Mouse (Mus musculus) forebrain, embryonic 14.5 days (tissue): ENCODE data around the gene Ppara. TPM values are rescaled to one million over a fixed set of nuclear protein-coding genes. Genes with fewer than 3 reads are reported as not detected.
"Not testable (repeated sequence)": the region's sequence is repeated elsewhere in the genome, so short reads cannot be mapped to it uniquely, and the experiment has no call there.

ENCODE experiments used
- ATAC-seq: fragments of 200-750 bp; cut with Nextera tagmentation; 2 replicates; pipeline ENCODE4 v1.8.0; 2017; ENCODE audit warnings: mild to moderate bottlenecking, moderate library complexity
- DNase-seq: peaks from one replicate; pipeline ENCODE4 v3.0.0-alpha.2; 2015; ENCODE audit warnings: low spot score
- H3K27ac ChIP-seq: fragments of 300-500 bp; sonication (generic); 2 replicates; pipeline ENCODE4 v1.5.1; 2014; ENCODE audit warnings: low read depth, mild to moderate bottlenecking, control low read depth, low read length, moderate library complexity
- H3K27me3 ChIP-seq: fragments of 300-500 bp; sonication (generic); replicated peaks from 2 replicates; pipeline ENCODE4 v1.6.1; 2014; ENCODE audit warnings: low read length, control low read depth, mixed read lengths; ENCODE audit not compliant: control insufficient read depth, insufficient read depth
- H3K36me3 ChIP-seq: fragments of 300-500 bp; sonication (generic); 2 replicates; pipeline ENCODE4 v1.6.1; 2014; ENCODE audit warnings: low read length, control low read depth; ENCODE audit not compliant: control insufficient read depth, insufficient read depth
- H3K4me1 ChIP-seq: fragments of 300-500 bp; sonication (generic); 2 replicates; pipeline ENCODE4 v1.6.1; 2014; ENCODE audit warnings: antibody characterized with exemption, low read length, control low read depth; ENCODE audit not compliant: control insufficient read depth, insufficient read depth
- H3K4me2 ChIP-seq: fragments of 300-500 bp; sonication (generic); 2 replicates; pipeline ENCODE4 v1.6.1; 2014; ENCODE audit warnings: mild to moderate bottlenecking, control low read depth, low read length
- H3K4me3 ChIP-seq: fragments of 300-500 bp; sonication (generic); 2 replicates; pipeline ENCODE4 v1.5.1; 2014; ENCODE audit warnings: low read depth, low read length, control low read depth
- H3K9ac ChIP-seq: fragments of 300-500 bp; sonication (generic); 2 replicates; pipeline ENCODE4 v1.6.1; 2014; ENCODE audit warnings: mild to moderate bottlenecking, low read length, control low read depth, moderate library complexity
- H3K9me3 ChIP-seq: fragments of 300-500 bp; sonication (generic); replicated peaks from 2 replicates; pipeline ENCODE4 v1.6.1; 2016; ENCODE audit warnings: low read length, control low read depth, mixed read lengths; ENCODE audit not compliant: control insufficient read depth
- WGBS: fragments of 180-500 bp; shearing (Covaris S2); extraction: QIAGEN DNeasy Blood & Tissue Kit; methylation state at CpG from one replicate; pipeline ENCODE4 v1.1.7; 2014; 5-methylcytosine and 5-hydroxymethylcytosine counted together
- polyA plus RNA-seq: library from polyadenylated mRNA; unstranded; fragments of >200 nt; fragmentation: Nextera tagmentation; extraction: Ambion mirVana; gene quantifications from 2 replicates; pipeline ENCODE4 v1.2.1, GENCODE M21; 2014

Ppara gene
- polyA plus RNA-seq, 1 experiment from 2014 or later, result 0.67 TPM

- no peaks in the 10 kb centered on the region for H3K9me3 ChIP-seq
- no peaks in the 10 kb centered on the region for H3K27me3 ChIP-seq
- no peak overlapping the region for H3K9ac ChIP-seq
- 95% methylated on average over 8 of the region's 8 CpGs for WGBS
- no peaks in the 10 kb centered on the region for H3K36me3 ChIP-seq
- DNase-seq (no peak), ATAC-seq (no peak)
- no peak overlapping the region for H3K4me3 ChIP-seq
- H3K4me1 ChIP-seq, result no peaks in the 10 kb centered on the region
- no peak overlapping the region for H3K27ac ChIP-seq
- H3K4me2 ChIP-seq, result no peak overlapping the region
These were observed 34.2 kb downstream of the Ppara start for GRCm38 (mm10) chr15:85768991-85769390.

DNA sequence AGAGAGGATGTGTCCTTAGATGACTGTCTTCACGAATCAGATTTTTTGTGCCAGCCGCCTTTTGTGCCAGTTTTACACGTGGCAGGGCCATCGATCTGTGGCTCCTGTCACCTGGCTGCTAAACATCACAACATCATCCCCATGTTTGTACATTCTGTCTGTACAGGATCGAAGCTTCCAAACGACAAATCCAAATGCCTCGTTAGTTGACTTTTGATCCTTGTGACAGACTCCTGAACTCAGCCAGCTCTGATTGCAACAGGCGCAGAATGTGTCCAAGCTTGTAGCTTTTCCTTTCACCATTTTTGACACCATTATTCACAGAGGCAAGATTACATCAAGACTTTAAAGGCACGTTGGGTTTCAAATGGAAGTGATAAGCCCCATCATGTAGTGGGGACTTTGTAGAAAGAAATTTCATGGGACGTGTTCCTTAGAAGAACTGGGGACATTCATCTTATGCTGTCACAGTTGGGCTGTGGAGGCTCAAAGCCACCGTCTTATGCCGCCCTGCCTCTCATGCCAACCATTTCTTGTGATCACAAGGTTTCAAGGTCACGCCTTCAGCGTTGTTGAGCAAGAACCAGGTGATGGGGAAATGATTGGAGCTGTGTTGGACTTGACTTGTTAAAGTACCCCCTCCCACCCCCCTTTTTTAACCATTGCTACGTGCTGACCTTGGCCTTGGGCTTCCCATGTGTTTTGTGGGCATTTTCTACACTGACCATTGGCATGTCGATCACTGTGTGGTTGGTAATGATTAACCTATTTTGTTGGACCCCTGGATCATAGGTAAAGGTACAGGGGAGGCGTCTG is 36.7 kb downstream of the Ppara start:
- no peaks in the 10 kb centered on the region for H3K27me3 ChIP-seq
- no peaks in the 10 kb centered on the region for H3K4me1 ChIP-seq
- no peak overlapping the region for H3K4me2 ChIP-seq
- H3K9me3 ChIP-seq, result no peaks in the 10 kb centered on the region
- H3K9ac ChIP-seq, result no peak overlapping the region
- ATAC-seq (no peak), DNase-seq (no peak)
- 82% methylated on average over 17 of the region's 17 CpGs for WGBS
- no peak overlapping the region for H3K4me3 ChIP-seq
- H3K36me3 ChIP-seq, result no peaks in the 10 kb centered on the region
- no peak overlapping the region for H3K27ac ChIP-seq

- DNase-seq, result no peak
- H3K4me1 ChIP-seq, result no peaks in the 10 kb centered on the region
- no peak for ATAC-seq
- H3K9me3 ChIP-seq, result no peaks in the 10 kb centered on the region
- no peak overlapping the region for H3K4me3 ChIP-seq
- H3K4me2 ChIP-seq, result no peak overlapping the region
- no peak overlapping the region for H3K9ac ChIP-seq
- no peaks in the 10 kb centered on the region for H3K27me3 ChIP-seq
- no peak overlapping the region for H3K27ac ChIP-seq
- WGBS, result 86% methylated on average over 11 of the region's 11 CpGs
- no peaks in the 10 kb centered on the region for H3K36me3 ChIP-seq
These were observed 37.5 kb downstream of the Ppara start for GRCm38 (mm10) chr15:85772146-85772740.

GRCm38 (mm10) chr15:85774419-85774818 is 39.6 kb downstream of the Ppara start:
- DNase-seq, result no peak
- H3K36me3 ChIP-seq, result no peaks in the 10 kb centered on the region
- H3K27ac ChIP-seq, result no peak overlapping the region
- WGBS, result 91% methylated on average over 9 of the region's 9 CpGs
- H3K4me1 ChIP-seq, result no peaks in the 10 kb centered on the region
- H3K27me3 ChIP-seq, result no peaks in the 10 kb centered on the region
- no peak overlapping the region for H3K9ac ChIP-seq
- no peak for ATAC-seq
- no peak overlapping the region for H3K4me3 ChIP-seq
- no peak overlapping the region for H3K4me2 ChIP-seq
- no peaks in the 10 kb centered on the region for H3K9me3 ChIP-seq

DNA sequence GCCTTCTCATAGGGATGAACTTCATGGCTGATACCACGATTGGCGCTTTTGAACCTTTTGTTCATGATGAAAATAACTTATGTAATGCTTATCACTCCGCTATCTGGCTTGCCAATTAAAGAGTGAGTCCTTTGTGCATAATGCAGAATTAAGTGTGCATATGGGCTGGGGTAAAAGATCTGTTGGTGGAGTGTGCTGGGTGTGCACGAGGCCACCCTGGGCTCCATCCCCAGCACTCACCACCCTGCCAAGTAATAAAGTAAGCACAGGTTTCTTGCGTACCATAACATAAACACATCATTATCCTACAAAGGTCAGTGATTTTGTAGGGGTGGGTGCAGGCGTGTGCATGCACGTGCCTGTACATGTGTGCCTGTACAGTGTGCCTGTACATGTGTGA is 40.2 kb downstream of the Ppara start:
- Histone ChIP-seq H3K4me1 (no peaks in the 10 kb centered on the region), H3K27me3 (no peaks in the 10 kb centered on the region), H3K9ac (no peak overlapping the region), H3K4me2 (no peak overlapping the region), H3K4me3 (no peak overlapping the region), H3K27ac (no peak overlapping the region), H3K36me3 (no peaks in the 10 kb centered on the region), H3K9me3 (no peaks in the 10 kb centered on the region)
- 85% methylated on average over 7 of the region's 7 CpGs for WGBS
- no peak for ATAC-seq
- DNase-seq, result no peak

GRCm38 (mm10) chr15:85776241-85776640 is 41.5 kb downstream of the Ppara start:
- WGBS, result 71% methylated on average over 2 of the region's 2 CpGs
- Histone ChIP-seq H3K27me3 (no peaks in the 10 kb centered on the region), H3K4me1 (no peaks in the 10 kb centered on the region), H3K36me3 (no peaks in the 10 kb centered on the region), H3K9me3 (no peaks in the 10 kb centered on the region), H3K27ac (no peak overlapping the region), H3K4me3 (no peak overlapping the region), H3K4me2 (no peak overlapping the region), H3K9ac (no peak overlapping the region)
- DNase-seq, result no peak
- ATAC-seq, result no peak

GRCm38 (mm10) chr15:85776771-85777170 is 42.0 kb downstream of the Ppara start:
- no peak overlapping the region for H3K4me2 ChIP-seq
- no peak for ATAC-seq
- 79% methylated on average over 5 of the region's 5 CpGs for WGBS

DNA sequence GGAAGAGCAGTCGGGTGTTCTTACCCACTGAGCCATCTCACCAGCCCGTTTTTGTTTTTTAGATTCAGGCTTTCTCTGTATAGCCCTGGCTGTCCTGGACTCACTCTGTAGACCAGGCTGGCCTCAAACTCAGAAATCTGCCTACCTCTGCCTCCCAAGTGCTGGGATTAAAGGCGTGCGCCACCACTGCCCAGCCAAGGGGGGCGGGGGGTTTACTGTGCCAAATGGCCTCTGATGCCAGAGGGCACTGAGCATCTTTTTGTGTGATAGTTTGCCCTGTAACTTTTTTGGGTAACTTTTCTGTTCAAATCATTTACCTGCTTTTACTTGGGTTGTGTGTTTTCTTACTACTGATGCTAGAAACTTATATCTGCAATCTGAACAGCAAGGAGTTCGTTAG is 44.1 kb downstream of the Ppara start:
- DNase-seq, H3K4me2 ChIP-seq, ATAC-seq, H3K4me3 ChIP-seq, H3K27ac ChIP-seq, H3K9ac ChIP-seq, H3K9me3 ChIP-seq, H3K36me3 ChIP-seq, H3K27me3 ChIP-seq, H3K4me1 ChIP-seq: not testable (repeated sequence)
- 88% methylated on average over 6 of the region's 6 CpGs for WGBS

More at GRCm38 (mm10) chr15:85776771-85777170, 42.0 kb downstream of the Ppara start:
- H3K36me3 ChIP-seq, result no peaks in the 10 kb centered on the region
- no peaks in the 10 kb centered on the region for H3K4me1 ChIP-seq
- H3K27me3 ChIP-seq, result no peaks in the 10 kb centered on the region
- no peaks in the 10 kb centered on the region for H3K9me3 ChIP-seq
- no peak overlapping the region for H3K27ac ChIP-seq
- no peak overlapping the region for H3K4me3 ChIP-seq
- H3K9ac ChIP-seq, result no peak overlapping the region
- DNase-seq, result no peak

- Histone ChIP-seq H3K9me3 (0 out of 2 replicates have a peak, but pooled peaks cover 4% of the 10 kb centered on the region), H3K4me3 (no peak overlapping the region), H3K9ac (no peak overlapping the region), H3K36me3 (no peaks in the 10 kb centered on the region), H3K4me1 (no peaks in the 10 kb centered on the region), H3K27me3 (no peaks in the 10 kb centered on the region), H3K4me2 (no peak overlapping the region), H3K27ac (no peak overlapping the region)
- ATAC-seq, result no peak
- 93% methylated on average over 4 of the region's 4 CpGs for WGBS
- no peak for DNase-seq
These were observed 48.4 kb downstream of the Ppara start for GRCm38 (mm10) chr15:85783146-85783545.
